Mouse (Mus musculus): Measurements from ENCODE around the gene Aebp2.
"Not testable (repeated sequence)": the region's sequence is repeated elsewhere in the genome, so short reads cannot be mapped to it uniquely, and the experiment has no call there.

The Aebp2 gene

DNA sequence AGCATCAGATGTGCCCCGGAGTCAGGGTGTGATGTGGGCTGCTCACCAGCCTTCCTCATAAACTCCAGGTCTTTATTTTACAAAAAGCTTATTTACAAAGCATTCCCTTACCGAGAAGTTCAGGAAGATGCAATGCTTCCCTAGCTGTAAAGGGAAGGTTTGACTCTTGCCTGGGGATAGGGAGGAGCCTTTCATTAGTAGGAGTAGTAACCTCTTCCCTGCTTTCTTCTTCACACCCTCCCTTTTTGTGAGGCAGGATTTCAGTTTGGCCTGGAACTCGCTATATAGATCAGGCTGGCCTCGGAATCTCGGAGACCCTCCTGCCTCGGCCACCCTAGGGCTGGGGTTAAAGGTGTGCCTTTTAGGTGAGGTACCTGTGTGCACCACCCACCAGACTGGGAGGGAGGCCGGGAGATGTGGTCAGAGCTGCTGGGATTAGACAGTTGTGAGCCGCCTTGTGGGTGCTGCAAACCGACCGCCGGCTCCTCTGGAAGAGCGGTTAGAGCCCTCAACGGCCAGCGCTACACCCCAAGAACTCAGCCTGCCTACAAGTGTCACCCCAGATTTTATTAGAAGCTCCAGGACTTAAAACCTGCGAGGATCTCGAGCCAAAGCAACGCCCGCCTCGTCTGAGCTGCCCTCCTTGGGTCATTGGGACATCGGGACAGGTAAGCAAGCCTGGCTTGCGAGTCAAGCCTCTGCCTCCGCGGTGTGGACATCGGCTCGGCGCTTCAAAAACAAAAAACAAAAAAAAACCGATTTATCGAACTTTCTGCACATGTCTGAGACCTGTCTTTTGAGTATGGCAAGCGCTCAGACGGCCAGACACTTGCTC, at the start of gene Aebp2:
TSS of gene Aebp2 (plus strand) at position 273 of the 835 bp plus-strand sequence.
- DNase-seq (ENCODE audit: low spot score): no peak

DNA sequence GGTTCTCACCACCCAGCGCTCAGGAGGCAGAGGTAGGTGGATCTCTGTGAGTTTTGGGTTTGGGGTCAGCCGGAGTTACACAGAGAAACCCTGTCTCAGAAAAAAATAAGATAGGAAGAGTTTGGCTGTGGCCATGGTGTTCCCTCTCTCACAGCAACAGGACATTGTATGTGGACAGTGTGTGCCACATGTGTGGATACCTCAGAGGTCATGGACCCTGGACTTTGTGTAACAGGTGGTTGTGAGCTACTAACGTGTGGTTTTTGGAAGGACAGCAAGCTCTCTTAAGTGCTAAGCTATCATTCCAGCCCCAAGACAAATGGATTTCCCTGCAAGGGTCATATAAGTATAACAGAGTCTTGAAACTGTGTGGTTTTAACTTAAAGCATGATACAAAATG, 47.5 kb upstream of the Aebp2 start:
- DNase-seq (ENCODE audit: low spot score): no peak

DNA sequence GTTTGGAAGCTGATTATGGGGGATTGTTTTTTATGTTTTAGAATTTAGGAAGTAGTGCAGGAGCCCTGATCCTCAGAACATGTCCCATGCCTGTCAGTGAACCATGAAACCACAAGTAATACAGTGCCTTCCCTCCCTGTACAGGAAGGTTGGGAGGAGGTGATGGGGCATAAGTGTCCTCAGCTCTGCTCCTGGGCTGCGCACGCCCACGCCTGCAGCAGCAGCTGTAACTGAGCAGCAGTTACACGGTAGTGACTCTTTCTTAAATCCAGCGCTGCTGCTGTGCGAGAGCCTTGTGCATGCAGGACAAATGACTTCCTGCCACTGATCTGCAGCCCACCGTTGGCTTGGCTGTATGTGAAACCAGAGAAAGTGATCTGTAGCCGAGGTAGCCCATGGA, 46.3 kb upstream of the Aebp2 start:
- DNase-seq (ENCODE audit: low spot score): no peak

DNA sequence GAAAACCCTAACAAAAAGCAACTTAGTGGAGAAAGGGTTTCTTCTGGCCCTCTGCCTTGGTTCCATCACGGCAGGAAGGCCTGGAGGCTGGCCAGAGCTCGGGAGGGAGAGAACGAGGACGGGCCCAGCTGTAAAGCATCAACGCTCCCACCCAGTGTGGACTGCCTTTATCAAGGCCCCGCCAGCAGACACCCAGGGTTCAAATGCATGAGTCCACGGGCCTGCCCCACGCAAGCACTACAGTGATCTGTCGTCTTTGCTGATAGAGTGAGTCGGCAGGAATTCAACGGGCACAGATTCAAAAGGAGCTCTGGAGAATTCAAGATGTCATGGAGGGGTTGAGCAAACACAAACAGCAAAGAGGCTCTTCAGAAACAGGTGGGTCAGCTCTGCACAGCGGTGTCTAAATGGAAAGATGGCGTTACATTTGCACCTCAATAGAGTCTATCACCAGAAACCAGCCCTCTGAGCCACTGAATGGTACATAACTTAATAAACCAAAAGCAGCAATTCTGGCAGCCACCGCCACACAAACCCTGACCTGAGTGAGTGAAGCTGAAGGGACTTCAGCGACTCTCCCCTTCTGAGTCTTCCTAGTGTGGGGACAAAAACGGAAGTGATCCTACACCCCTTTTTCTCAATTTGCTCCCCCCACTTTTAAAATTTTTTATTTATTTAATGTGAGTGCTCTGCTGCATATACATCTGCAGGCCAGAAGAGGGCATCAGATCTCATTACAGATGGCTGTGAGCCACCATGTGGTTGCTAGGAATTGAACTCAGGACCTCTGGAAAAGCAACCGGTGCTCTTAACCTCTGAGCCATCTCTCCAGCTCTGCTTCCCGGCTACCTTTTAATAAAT, 45.3 kb upstream of the Aebp2 start:
- DNase-seq (ENCODE audit: low spot score): no peak

DNA sequence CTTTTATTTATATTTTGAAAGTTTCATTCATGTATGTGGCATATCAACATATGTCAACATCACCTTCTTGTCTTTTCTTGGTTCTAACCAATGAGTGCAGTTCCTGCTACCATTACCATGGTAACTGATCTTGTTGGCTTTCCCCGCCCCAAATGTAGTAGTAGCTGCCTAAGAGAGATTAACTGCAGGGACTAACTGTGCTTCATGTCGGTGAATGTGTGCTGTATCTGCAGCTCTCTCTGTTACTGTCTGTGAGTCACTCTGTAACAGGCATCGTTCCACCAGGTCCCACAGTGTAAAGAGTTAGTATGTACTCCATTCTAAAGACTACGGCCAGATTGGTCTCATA, 44.7 kb upstream of the Aebp2 start:
- DNase-seq (ENCODE audit: low spot score): no peak

DNA sequence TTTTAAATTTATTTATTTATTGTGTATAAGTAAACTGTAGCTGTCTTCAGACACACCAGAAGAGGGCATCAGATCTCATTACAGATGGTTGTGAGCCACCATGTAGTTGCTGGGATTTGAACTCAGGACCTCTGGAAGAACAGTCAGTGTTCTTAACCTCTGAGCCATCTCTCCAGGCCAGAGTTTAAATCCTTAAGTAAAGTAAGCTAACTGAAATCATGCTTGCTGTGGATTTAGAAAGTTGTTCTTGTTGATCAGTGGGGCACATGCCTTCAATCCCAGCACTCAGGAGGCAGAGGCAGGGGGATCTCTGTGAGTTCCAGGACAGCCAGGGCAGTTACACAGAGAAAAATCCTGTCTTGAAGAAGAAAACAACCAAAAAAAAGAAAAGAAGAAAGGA, 43.5 kb upstream of the Aebp2 start:
- DNase-seq (ENCODE audit: low spot score): not testable (repeated sequence)

DNA sequence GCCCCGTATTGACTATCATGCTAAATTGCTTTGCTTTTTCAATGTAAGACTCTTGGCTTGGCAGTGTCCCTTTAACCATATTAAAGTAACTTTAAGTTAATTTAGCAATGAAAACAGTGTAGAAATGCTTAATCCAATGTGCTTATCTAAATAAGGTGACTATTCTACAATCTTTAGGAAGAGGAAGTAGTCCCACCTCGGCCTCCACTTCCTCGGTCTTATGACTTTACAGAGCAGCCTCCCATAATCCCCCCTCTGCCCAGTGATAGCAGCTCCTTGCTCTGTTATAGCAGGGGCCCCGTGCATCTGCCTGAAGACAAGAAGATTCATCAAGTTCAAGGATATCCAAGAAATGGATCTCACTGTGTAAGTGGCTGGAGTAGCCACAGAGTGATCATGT, 42.3 kb upstream of the Aebp2 start:
- DNase-seq (ENCODE audit: low spot score): no peak

DNA sequence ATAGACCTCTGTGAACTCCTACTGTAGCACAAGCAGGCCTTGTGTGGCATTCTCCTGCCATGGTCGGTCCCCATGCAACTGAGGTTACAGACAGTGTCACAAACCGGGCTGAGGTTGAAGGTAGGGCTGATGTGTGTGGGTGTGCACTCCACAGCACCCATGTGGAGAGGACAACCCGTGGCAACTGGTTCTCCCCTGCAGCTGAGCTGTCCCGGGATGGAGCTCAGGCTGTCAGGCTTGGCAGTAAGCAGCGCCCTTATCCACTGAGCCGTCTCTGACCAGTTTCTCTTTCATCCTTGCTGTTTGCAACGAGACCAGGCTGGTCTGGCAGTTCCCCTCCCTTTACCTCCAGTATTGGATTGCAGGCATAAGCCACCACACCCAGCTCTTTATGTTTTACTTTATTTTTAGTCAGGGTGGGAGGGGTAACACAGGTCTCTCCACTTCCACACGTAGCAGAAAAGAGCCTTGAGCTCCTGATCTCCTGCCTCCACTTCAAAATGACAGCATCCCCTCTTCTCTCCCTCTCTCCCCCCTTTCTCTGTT, 35.7 kb upstream of the Aebp2 start:
- no peak for DNase-seq (ENCODE audit: low spot score)

DNA sequence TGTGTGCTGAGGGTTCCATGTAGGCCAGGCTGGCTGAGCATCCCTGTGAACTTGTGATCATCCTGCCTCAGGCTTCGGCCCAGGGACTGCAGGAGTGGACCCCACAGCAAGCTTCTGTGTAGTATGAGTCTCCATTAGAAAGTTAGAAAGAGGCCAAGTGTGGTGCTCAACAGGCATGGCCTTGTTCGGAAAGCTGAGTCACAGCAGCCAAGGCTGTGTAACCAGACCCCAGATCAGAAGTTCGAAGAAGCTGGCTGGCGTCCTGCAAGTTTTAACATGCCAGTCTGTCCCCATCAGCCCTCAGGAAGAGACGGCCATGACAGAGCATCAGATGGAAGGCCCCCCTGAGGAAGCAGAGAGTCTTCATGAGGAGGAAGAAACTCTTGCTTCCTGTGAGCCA, 31.1 kb upstream of the Aebp2 start:
- no peak for DNase-seq (ENCODE audit: low spot score)

DNA sequence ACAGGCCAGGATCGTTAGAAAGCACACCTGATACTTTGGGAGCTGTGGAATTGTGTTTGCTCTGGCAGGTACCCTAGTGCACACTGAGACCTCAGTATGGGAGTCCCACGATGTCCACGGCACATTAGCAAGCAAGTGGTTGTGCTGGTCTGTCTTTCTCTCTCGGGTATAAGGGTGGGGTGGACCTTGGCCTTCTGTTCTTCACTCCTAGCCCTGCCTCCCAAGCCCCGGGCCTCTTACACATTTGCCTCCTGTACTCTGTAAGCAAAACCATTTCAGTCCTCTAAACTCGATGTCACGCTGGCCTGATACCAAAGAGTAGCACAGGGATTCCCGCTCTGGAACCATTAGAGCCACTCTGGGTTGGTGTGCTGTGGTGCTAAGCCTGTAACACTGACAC, 29.8 kb upstream of the Aebp2 start:
- no peak for DNase-seq (ENCODE audit: low spot score)

DNA sequence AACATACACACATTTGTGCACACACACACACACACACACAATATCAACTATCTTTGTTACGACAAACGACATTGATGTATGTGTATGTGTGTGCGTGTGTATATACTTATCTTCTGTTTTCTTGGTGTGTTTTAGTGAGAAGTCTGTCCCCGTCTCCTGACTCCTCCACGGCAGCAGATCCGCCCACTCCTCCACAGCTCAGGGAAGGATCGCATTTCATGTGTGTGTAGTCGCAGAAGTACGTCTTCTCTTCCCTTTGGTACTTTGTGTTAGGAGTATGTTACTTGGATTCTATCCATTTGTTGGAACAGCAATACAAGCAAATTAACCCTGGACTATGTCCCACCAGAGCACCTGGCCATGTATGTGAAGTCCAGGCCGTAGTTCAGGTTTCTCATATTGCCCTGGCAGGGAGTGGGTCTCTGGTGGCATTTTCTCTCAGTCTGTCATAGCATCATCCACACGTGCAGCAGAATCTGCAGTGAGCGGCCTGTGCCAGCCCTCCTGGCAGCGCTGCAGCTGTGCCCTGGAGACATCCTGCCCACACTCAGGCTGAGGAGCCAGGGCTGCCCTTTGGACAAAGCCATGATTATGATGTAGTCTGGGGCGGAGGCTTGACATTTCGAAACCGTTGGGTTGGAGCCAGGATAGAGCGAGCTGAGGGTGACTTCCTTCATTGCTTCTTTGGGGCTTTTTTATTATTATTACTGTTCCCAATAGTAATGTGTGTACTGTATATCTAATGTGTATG, 28.9 kb upstream of the Aebp2 start:
- no peak for DNase-seq (ENCODE audit: low spot score)

DNA sequence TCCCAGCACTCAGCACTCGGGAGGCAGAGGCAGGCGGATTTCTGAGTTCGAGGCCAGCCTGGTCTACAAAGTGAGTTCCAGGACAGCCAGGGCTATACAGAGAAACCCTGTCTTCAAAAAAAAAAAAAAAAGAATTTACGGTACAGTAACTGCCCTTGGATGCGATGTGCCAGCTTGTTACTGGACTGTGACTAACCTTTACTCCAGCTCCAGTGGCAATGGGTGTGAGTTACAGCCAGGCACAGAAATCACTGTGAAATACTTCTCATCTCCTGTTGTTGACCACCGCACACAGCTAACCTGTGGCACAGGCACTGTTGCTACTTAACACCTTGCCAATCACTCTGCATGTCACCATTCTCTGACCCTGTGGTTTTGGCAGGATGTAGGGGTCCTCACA, 26.9 kb upstream of the Aebp2 start:
- not testable (repeated sequence) for DNase-seq (ENCODE audit: low spot score)

DNA sequence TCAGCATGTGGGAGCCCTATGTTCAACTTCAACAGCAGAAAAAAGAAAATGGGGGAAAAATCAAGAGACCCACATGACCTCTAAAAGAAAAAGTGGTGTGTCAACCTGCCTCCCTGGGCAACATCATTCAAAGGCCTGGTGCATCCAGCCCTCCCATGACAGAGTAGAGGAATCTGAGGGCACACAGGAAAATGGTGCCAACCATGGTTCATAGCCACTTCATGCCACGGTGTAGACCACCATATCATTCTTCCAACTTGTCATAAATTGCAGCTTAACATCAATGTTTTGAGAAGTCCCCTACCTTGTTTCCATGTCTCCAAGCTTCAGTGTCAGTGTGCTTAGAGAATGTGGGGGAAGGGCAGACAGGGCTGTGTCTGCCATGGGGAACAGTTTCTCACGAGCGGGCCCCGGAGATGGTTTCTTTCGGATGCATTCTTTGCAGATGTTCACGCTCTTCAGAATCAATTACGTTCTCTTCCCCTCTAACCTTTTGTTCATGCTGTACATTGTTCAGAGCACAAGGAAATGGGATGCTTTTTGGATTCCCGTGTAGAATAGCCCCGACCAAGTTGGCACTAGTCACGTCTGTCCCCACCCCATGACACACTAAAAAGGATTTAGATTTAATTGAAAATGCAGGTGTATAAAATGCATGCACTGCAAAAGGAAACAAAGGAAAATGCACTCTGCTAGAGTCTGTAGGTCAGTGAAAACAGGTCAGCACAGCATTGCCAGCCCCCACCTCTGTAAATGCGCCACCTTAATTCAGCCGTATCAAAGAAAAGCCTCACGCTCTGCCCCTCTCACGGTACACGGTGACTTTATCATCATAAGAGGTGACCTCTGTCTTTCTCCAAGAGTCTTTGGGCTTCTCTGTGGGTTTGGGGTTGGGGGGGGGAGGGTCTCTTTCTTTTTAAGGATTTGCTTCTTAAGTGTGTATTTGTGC, 24.8 kb upstream of the Aebp2 start:
- no peak for DNase-seq (ENCODE audit: low spot score)

DNA sequence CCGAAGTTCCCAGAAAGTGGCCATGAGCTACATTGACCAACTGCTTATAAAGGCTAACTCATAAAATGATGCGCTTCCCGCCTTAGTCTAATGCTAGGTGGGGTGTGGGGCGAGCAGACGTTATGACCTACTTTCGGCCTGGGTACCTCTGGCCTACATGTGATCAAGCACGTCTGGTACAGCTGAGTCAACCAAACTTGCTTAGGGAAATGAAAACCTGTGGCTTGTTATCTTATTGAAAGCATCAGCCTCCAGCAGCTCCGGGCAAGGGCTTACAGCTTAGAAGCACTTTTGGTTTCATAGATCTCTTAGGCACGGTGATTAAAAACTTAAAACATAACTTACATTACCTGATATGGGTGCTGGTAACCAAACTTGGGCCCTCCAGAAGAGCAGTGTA, 23.9 kb upstream of the Aebp2 start:
- no peak for DNase-seq (ENCODE audit: low spot score)

DNA sequence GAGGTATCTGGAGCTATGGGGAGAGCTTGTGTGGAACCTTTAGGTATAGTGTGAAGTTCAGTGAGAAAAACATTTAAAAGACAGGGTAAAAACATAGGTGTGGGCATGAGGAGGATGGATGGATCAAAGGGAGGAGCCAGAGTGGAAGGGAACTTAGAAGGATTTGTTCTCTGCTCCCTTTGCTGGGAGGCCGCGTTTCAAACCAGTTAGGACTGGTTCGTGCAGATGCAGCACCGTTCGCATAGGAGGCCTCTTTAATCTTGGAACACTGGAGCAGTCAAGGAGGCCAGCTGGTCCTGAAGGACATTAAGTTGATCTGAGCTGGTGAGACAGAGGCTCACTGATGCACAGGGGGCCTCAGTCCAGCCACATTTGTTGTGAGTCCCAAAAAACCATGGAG, 23.1 kb upstream of the Aebp2 start:
- no peak for DNase-seq (ENCODE audit: low spot score)

DNA sequence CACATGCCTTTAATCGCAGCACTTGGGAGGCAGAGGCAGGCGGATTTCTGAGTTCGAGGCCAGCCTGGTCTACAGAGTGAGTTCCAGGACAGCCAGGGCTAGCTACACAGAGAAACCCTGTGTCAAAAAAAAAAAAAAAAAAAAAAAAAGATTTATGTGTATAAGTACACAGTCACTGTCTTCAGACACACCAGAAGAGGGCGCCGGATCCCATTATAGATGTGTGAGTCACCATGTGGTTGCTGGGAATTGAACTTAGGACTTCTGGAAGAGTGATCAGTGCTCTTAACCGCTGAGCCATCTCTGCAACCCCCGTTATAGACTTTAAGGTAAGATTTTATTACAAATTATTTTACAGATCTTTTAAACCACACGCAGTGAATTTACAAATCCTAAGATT, 21.8 kb upstream of the Aebp2 start:
- DNase-seq (ENCODE audit: low spot score): not testable (repeated sequence)

DNA sequence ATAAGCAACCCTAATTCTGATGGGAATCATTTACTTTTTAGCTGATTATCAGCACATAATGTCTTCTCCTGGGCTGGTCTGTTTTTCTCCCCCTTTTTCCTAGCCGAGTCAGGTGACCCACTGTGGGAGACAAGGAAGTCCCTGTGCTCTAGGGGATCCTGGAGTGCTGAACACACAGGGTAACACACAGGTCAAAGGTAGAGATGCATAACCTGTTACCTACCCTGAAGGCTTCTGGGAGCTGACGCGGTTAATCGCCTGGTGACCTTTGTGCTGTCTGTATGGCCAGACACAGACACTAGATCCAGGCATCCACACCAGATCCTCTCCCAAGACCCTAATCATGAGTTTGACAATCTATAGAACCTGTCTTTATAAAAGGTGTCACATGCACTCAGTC, 21.3 kb upstream of the Aebp2 start:
- no peak for DNase-seq (ENCODE audit: low spot score)

DNA sequence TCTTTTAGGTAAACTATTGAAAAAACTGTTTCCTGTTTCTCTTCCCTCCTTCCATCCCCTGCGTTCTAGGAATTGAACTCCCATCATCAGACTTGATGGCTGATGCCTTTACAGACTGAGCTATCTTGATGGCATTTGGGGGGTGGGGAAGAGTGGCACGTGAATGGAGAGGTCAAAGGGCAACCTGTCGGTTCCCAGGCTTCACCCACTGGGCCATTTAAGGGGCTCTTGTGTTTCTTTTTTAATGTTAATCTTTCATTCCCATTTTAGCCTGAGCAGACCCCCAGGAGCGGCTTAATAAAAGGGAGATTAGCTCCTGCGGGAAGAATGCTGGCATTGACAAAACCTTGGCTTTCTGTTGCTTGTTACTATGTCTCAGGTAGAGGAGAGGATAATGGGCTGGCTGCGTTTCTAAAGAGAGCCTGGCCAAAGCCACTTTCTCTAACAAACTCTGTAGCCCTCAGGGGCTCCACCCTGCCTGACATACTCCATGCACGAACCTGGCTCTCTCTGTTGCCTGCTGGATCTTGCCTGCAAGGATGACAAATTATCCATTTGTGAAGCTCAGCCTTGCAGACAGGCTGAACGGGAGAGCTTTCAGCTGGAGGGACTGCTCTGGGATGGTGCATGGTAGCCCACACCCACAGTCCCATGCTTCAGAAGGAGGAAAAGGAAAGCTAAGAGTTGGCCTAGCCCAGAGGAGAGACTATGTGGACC, 19.1 kb upstream of the Aebp2 start:
- no peak for DNase-seq (ENCODE audit: low spot score)

DNA sequence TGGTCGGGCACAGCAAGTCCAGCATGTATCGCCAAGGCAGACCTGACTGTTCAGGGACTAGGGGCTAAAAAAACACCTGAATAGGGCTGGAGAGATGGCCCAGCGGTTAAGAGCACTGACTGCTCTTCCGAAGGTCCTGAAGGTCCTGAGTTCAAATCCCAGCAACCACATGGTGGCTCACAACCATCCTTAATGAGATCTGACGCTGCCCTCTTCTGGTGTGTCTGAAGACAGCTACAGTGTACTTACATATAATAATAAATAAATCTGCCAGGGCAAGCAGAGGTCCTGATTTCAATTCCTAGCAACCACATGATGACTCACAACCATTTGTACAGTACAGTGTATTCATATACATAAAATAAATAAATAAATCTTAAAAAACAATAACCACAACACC, 17.3 kb upstream of the Aebp2 start:
- not testable (repeated sequence) for DNase-seq (ENCODE audit: low spot score)

DNA sequence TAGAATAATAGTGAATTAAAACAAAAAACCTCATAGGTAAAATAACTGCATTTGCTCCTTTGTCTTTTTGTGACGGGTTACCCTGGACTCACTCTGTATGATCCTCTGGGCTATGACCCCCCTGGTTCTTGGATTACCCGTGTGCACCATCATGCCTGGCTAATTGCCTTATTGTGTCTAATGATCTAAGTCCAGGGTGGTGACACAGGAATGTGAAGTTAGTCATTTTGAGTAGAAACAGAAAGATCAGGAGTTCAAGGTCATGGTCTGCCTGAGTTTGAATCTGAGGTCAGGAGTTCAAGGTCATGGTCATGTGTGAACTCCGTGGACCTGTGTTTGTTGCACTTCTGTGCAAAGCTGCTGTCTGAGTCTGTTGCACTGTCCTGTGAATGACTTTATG, 16.7 kb upstream of the Aebp2 start:
- no peak for DNase-seq (ENCODE audit: low spot score)

DNA sequence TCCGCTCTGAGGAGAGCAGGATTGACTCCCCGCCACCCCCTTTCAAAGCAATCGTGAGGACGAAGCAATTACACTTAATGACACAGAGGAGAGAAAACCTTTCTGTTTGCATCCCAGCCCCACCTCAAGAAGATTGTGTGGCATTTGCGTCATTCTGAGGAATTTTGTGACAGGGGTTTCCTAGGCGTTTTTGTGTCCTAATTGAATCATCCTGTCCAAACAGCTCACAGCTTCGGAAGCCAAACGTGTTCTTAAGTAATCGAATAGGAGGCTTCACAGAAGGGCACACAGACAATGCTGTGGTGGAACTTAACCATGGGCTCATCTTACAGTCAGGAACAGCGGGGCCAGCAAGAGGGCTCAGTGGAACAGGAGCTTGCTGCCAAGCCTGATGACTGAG, 15.9 kb upstream of the Aebp2 start:
- no peak for DNase-seq (ENCODE audit: low spot score)
